Comparison of ENCODE assay signal across 8 mouse cellular contexts in genomic region chr10:81364666-81365065, GRCm38 (mm10). TPM values are rescaled to one million over a fixed set of nuclear protein-coding genes. Genes with fewer than 3 reads are reported as not detected.
DNase-seq lines count a peak whose midpoint lies in the region; ATAC-seq and TF ChIP-seq lines count a peak whose summit lies in the region.

No protein-coding gene starts in this region.

- peak overlapping the region; percentile 78 for H3K9ac ChIP-seq in heart, embryonic 12.5 days
- H3K9ac ChIP-seq in stomach, embryonic 15.5 days = no peak overlapping the region

- intact Hi-C loops in left cerebral cortex, adult 2 months (cut with DNase I) = no loop called here

- H3K4me3 ChIP-seq in left cerebral cortex, adult 2 months = no peak overlapping the region
- H3K4me3 ChIP-seq in heart, embryonic 12.5 days = peak overlapping the region; percentile 49
- H3K4me3 ChIP-seq in stomach, embryonic 15.5 days (replicated peaks) = peak overlapping the region; percentile 26

- peak overlapping the region; percentile 45 for H3K27ac ChIP-seq in left cerebral cortex, adult 2 months
- no peak overlapping the region for H3K27ac ChIP-seq in heart, embryonic 12.5 days (ENCODE audit: poor library complexity, severe bottlenecking)
- H3K27ac ChIP-seq in stomach, embryonic 15.5 days = peak overlapping the region; percentile 38; the same call in 1 of the 2 replicates

- no peaks in the 10 kb centered on the region for H3K9me3 ChIP-seq in heart, embryonic 12.5 days (replicated peaks)
- no peaks in the 10 kb centered on the region for H3K9me3 ChIP-seq in stomach, embryonic 15.5 days

- no peak for DNase-seq in left cerebral cortex, adult 2 months (ENCODE audit: extremely low spot score in 1 of 2, low spot score in 2 of 2)
- no peak for DNase-seq in left cerebral cortex, adult 18-20 months (ENCODE audit: low spot score in 2 of 2)
- DNase-seq in liver = peak; percentile 59
- DNase-seq in retina, embryonic 14.5 days (ENCODE audit: low spot score) = no peak

- peak overlapping the region; percentile 82 for H3K4me2 ChIP-seq in heart, embryonic 12.5 days
- H3K4me2 ChIP-seq in stomach, embryonic 15.5 days = peak overlapping the region; percentile 55

- H3K4me1 ChIP-seq in heart, embryonic 12.5 days (replicated peaks) = peaks cover 68% of the 10 kb centered on the region
- H3K4me1 ChIP-seq in stomach, embryonic 15.5 days = peaks cover 39% of the 10 kb centered on the region

- peaks cover 55% of the 10 kb centered on the region for H3K36me3 ChIP-seq in heart, embryonic 12.5 days
- H3K36me3 ChIP-seq in stomach, embryonic 15.5 days = peaks cover 30% of the 10 kb centered on the region

- ATAC-seq in heart, embryonic 12.5 days (ENCODE audit: insufficient number of reproducible peaks, low FRiP score) = no peak; the same call in 1 of the 2 replicates
- ATAC-seq in stomach, embryonic 15.5 days (ENCODE audit: insufficient read depth, low FRiP score, low read depth) = 0 out of 2 replicates have a peak, but pooled peaks have one; percentile 6
- no peak for ATAC-seq in activated CD4-positive, CD25-positive, alpha-beta regulatory T cell, adult 4 months
- ATAC-seq in monocyte, adult 5-6 weeks (replicated peaks; ENCODE audit: insufficient number of reproducible peaks, low FRiP score, low TSS enrichment, poor library complexity, severe bottlenecking) = no peak

- WGBS in heart, embryonic 12.5 days = 14% methylated on average over 28 of the region's 28 CpGs
- WGBS in stomach, embryonic 15.5 days = 17% methylated on average over 28 of the region's 28 CpGs

- H3K27me3 ChIP-seq in heart, embryonic 12.5 days (replicated peaks) = peaks cover 3% of the 10 kb centered on the region; the same call in 1 of the 2 replicates
- no peaks in the 10 kb centered on the region; the same call in 1 of the 2 replicates for H3K27me3 ChIP-seq in stomach, embryonic 15.5 days (replicated peaks)

- TF ChIP-seq CTCF in left cerebral cortex, adult 2 months (IDR thresholded peaks at IDR 0.05) = no peak

RNA-seq across cellular contexts. Expression of gene 4930404N11Rik, which starts 0.9 kb away (rescaled TPM):
- 1 to 10 TPM in 1 of 2 experiments, under 1 TPM in 1; 1.00 to 1.3 TPM for total RNA-seq in left cerebral cortex, adult 2 months (2021)
- 1 to 10 TPM; 1.2 to 1.3 TPM for total RNA-seq in left cerebral cortex, adult 18-20 months (2021)
- polyA plus RNA-seq in heart, embryonic 12.5 days (2016; fragmentation: Nextera tagmentation; extraction: Ambion mirVana) = 0.82 and 0.91 TPM in 2 replicates
- polyA plus RNA-seq in stomach, embryonic 15.5 days (2015; fragmentation: Nextera tagmentation; extraction: Ambion mirVana) = 1.2 and 1.5 TPM in 2 replicates
- polyA plus RNA-seq in activated CD4-positive, CD25-positive, alpha-beta regulatory T cell, adult 4 months (2017; shearing (Covaris generic)) = 1 to 10 TPM in 1 of 2 experiments, not detected in 1; 2.1 TPM
- total RNA-seq in monocyte, adult 5-6 weeks (2017) = 1.4 to 2.4 TPM in 2 of 3 replicates, not detected in the other

RNA-seq across cellular contexts. Expression of gene Mfsd12, which starts 7.4 kb away (rescaled TPM):
- 10 to 100 TPM; 38.2 to 40.2 TPM for total RNA-seq in left cerebral cortex, adult 2 months (2021)
- 10 to 100 TPM; 38.1 to 42.0 TPM for total RNA-seq in left cerebral cortex, adult 18-20 months (2021)
- polyA plus RNA-seq in heart, embryonic 12.5 days (2016; fragmentation: Nextera tagmentation; extraction: Ambion mirVana) = 13.0 and 13.4 TPM in 2 replicates
- polyA plus RNA-seq in stomach, embryonic 15.5 days (2015; fragmentation: Nextera tagmentation; extraction: Ambion mirVana) = 12.8 and 13.6 TPM in 2 replicates
- polyA plus RNA-seq in activated CD4-positive, CD25-positive, alpha-beta regulatory T cell, adult 4 months (2017; shearing (Covaris generic)) = 1 to 10 TPM; 1.2 TPM
- 5.3 to 9.6 TPM (median 6.3 TPM) in 3 replicates for total RNA-seq in monocyte, adult 5-6 weeks (2017)

RNA-seq across cellular contexts. Expression of gene Fzr1, which starts 13.7 kb away (rescaled TPM):
- total RNA-seq in left cerebral cortex, adult 2 months (2021) = 10 to 100 TPM; 69.1 to 70.6 TPM
- total RNA-seq in left cerebral cortex, adult 18-20 months (2021) = 10 to 100 TPM; 71.1 to 72.1 TPM
- polyA plus RNA-seq in heart, embryonic 12.5 days (2016; fragmentation: Nextera tagmentation; extraction: Ambion mirVana) = 96.4 and 99.5 TPM in 2 replicates
- polyA plus RNA-seq in stomach, embryonic 15.5 days (2015; fragmentation: Nextera tagmentation; extraction: Ambion mirVana) = 88.5 and 90.5 TPM in 2 replicates
- 10 to 100 TPM; 19.3 to 20.1 TPM for polyA plus RNA-seq in activated CD4-positive, CD25-positive, alpha-beta regulatory T cell, adult 4 months (2017; shearing (Covaris generic))
- total RNA-seq in monocyte, adult 5-6 weeks (2017) = 8.2 to 12.9 TPM (median 11.7 TPM) in 3 replicates

RNA-seq across cellular contexts. Expression of gene Hmg20b, which starts 14.4 kb away (rescaled TPM):
- 10 to 100 TPM; 27.3 to 29.5 TPM for total RNA-seq in left cerebral cortex, adult 2 months (2021)
- 10 to 100 TPM; 28.9 to 30.5 TPM for total RNA-seq in left cerebral cortex, adult 18-20 months (2021)
- polyA plus RNA-seq in heart, embryonic 12.5 days (2016; fragmentation: Nextera tagmentation; extraction: Ambion mirVana) = 107 and 109 TPM in 2 replicates
- 78.8 and 79.1 TPM in 2 replicates for polyA plus RNA-seq in stomach, embryonic 15.5 days (2015; fragmentation: Nextera tagmentation; extraction: Ambion mirVana)
- 10 to 100 TPM; 18.7 to 20.6 TPM for polyA plus RNA-seq in activated CD4-positive, CD25-positive, alpha-beta regulatory T cell, adult 4 months (2017; shearing (Covaris generic))
- 28.8 to 40.1 TPM (median 38.7 TPM) in 3 replicates for total RNA-seq in monocyte, adult 5-6 weeks (2017)

RNA-seq across cellular contexts. Expression of gene Dohh, which starts 19.6 kb away (rescaled TPM):
- 10 to 100 TPM; 87.1 to 95.1 TPM for total RNA-seq in left cerebral cortex, adult 2 months (2021)
- total RNA-seq in left cerebral cortex, adult 18-20 months (2021) = 10 to 100 TPM; 87.4 to 97.6 TPM
- polyA plus RNA-seq in heart, embryonic 12.5 days (2016; fragmentation: Nextera tagmentation; extraction: Ambion mirVana) = 66.7 and 66.9 TPM in 2 replicates
- 78.9 and 80.4 TPM in 2 replicates for polyA plus RNA-seq in stomach, embryonic 15.5 days (2015; fragmentation: Nextera tagmentation; extraction: Ambion mirVana)
- polyA plus RNA-seq in activated CD4-positive, CD25-positive, alpha-beta regulatory T cell, adult 4 months (2017; shearing (Covaris generic)) = 10 to 100 TPM; 12.7 to 13.7 TPM
- 18.6 to 22.3 TPM (median 20.9 TPM) in 3 replicates for total RNA-seq in monocyte, adult 5-6 weeks (2017)
